Mouse (Mus musculus): ENCODE data around the gene Wdr4. TPM values are rescaled to one million over a fixed set of nuclear protein-coding genes. Genes with fewer than 3 reads are reported as not detected.
A peak's percentile ranks its signal among the peaks of the same experiment; 100 is the strongest.

The Wdr4 gene
- polyA plus RNA-seq, 1 experiment from 2014 or later: 43.8 TPM

GRCm38 (mm10) chr17:31520895-31521294 lies 1.1 kb upstream of the Wdr4 start:
- ATAC-seq: no peak
- no peaks in the 10 kb centered on the region for H3K9me3 ChIP-seq (ENCODE audit: control insufficient read depth, low read length)
- H3K27me3 ChIP-seq (replicated peaks; ENCODE audit: control insufficient read depth, insufficient read depth, low read length): no peaks in the 10 kb centered on the region; the same call in 1 of the 2 replicates
- H3K9ac ChIP-seq (replicated peaks; ENCODE audit: low read depth, low read length): peak overlapping the region; percentile 75; the same call in 1 of the 2 replicates
- H3K4me1 ChIP-seq (replicated peaks; ENCODE audit: control insufficient read depth, insufficient read depth, low read length): peaks cover 18% of the 10 kb centered on the region
- H3K4me3 ChIP-seq (replicated peaks; ENCODE audit: low read length): peak overlapping the region; percentile 66
- H3K4me2 ChIP-seq (ENCODE audit: low read length): peak overlapping the region; percentile 80
- H3K36me3 ChIP-seq (ENCODE audit: control insufficient read depth, insufficient read depth): 0 out of 2 replicates have a peak, but pooled peaks cover 3% of the 10 kb centered on the region
- WGBS: 8% methylated on average over 3 of the region's 3 CpGs
- H3K27ac ChIP-seq (ENCODE audit: low read length): no peak overlapping the region; the same call in 1 of the 2 replicates

GRCm38 (mm10) chr17:31519344-31519945 lies 335 bp downstream of the Wdr4 start:
- H3K9me3 ChIP-seq (ENCODE audit: control insufficient read depth, low read length): no peaks in the 10 kb centered on the region
- H3K4me2 ChIP-seq (ENCODE audit: low read length): peak overlapping the region; percentile 80
- peaks cover 18% of the 10 kb centered on the region for H3K4me1 ChIP-seq (replicated peaks; ENCODE audit: control insufficient read depth, insufficient read depth, low read length)
- H3K27me3 ChIP-seq (replicated peaks; ENCODE audit: control insufficient read depth, insufficient read depth, low read length): no peaks in the 10 kb centered on the region; the same call in 1 of the 2 replicates
- 0 out of 2 replicates have a peak, but pooled peaks cover 3% of the 10 kb centered on the region for H3K36me3 ChIP-seq (ENCODE audit: control insufficient read depth, insufficient read depth)
- peak; percentile 61 for ATAC-seq
- H3K9ac ChIP-seq (replicated peaks; ENCODE audit: low read depth, low read length): 0 out of 2 replicates have a peak overlapping the region, but pooled peaks have one; percentile 18
- no peak overlapping the region; the same call in 1 of the 2 replicates for H3K27ac ChIP-seq (ENCODE audit: low read length)
- peak overlapping the region; percentile 66 for H3K4me3 ChIP-seq (replicated peaks; ENCODE audit: low read length)
- WGBS: 5% methylated on average over 7 of the region's 7 CpGs

- no peaks in the 10 kb centered on the region for H3K36me3 ChIP-seq (ENCODE audit: control insufficient read depth, insufficient read depth)
- 62% methylated on average over 1 of the region's 1 CpGs for WGBS
- no peak for ATAC-seq
- peaks cover 12% of the 10 kb centered on the region for H3K4me1 ChIP-seq (replicated peaks; ENCODE audit: control insufficient read depth, insufficient read depth, low read length)
- H3K27me3 ChIP-seq (replicated peaks; ENCODE audit: control insufficient read depth, insufficient read depth, low read length): no peaks in the 10 kb centered on the region; the same call in 1 of the 2 replicates
- H3K9me3 ChIP-seq (ENCODE audit: control insufficient read depth, low read length): no peaks in the 10 kb centered on the region
- no peak overlapping the region for H3K9ac ChIP-seq (replicated peaks; ENCODE audit: low read depth, low read length)
- H3K4me2 ChIP-seq (ENCODE audit: low read length): no peak overlapping the region
- H3K4me3 ChIP-seq (replicated peaks; ENCODE audit: low read length): no peak overlapping the region
- H3K27ac ChIP-seq (ENCODE audit: low read length): no peak overlapping the region
Measured at GRCm38 (mm10) chr17:31514696-31515095, 5.1 kb downstream of the Wdr4 start.

- Histone ChIP-seq H3K9me3 (ENCODE audit: control insufficient read depth, low read length) (no peaks in the 10 kb centered on the region), H3K9ac (replicated peaks; ENCODE audit: low read depth, low read length) (peak overlapping the region; percentile 77), H3K27me3 (replicated peaks; ENCODE audit: control insufficient read depth, insufficient read depth, low read length) (no peaks in the 10 kb centered on the region; the same call in 1 of the 2 replicates), H3K4me1 (replicated peaks; ENCODE audit: control insufficient read depth, insufficient read depth, low read length) (peaks cover 12% of the 10 kb centered on the region), H3K4me3 (replicated peaks; ENCODE audit: low read length) (peak overlapping the region; percentile 81), H3K27ac (ENCODE audit: low read length) (peak overlapping the region; percentile 84), H3K4me2 (ENCODE audit: low read length) (peak overlapping the region; percentile 86), H3K36me3 (ENCODE audit: control insufficient read depth, insufficient read depth) (peaks cover 3% of the 10 kb centered on the region; the same call in 1 of the 2 replicates)
- no peak; the same call in 1 of the 2 replicates for ATAC-seq
- 29% methylated on average over 6 of the region's 6 CpGs for WGBS
Measured at GRCm38 (mm10) chr17:31512593-31512992, 7.2 kb downstream of the Wdr4 start.

GRCm38 (mm10) chr17:31511792-31512495 lies 7.8 kb downstream of the Wdr4 start:
- under 1% methylated on average over 55 of the region's 56 CpGs for WGBS
- Histone ChIP-seq H3K4me3 (replicated peaks; ENCODE audit: low read length) (peak overlapping the region; percentile 81), H3K27me3 (replicated peaks; ENCODE audit: control insufficient read depth, insufficient read depth, low read length) (no peaks in the 10 kb centered on the region), H3K27ac (ENCODE audit: low read length) (peak overlapping the region; percentile 84), H3K36me3 (ENCODE audit: control insufficient read depth, insufficient read depth) (peaks cover 3% of the 10 kb centered on the region; the same call in 1 of the 2 replicates), H3K9me3 (ENCODE audit: control insufficient read depth, low read length) (no peaks in the 10 kb centered on the region), H3K4me2 (ENCODE audit: low read length) (peak overlapping the region; percentile 86), H3K9ac (replicated peaks; ENCODE audit: low read depth, low read length) (peak overlapping the region; percentile 77), H3K4me1 (replicated peaks; ENCODE audit: control insufficient read depth, insufficient read depth, low read length) (peaks cover 12% of the 10 kb centered on the region)
- ATAC-seq: peak; percentile 98

GRCm38 (mm10) chr17:31510944-31511343 lies 8.8 kb downstream of the Wdr4 start:
- Histone ChIP-seq H3K4me2 (ENCODE audit: low read length) (no peak overlapping the region; the same call in 1 of the 2 replicates), H3K9me3 (ENCODE audit: control insufficient read depth, low read length) (no peaks in the 10 kb centered on the region), H3K36me3 (ENCODE audit: control insufficient read depth, insufficient read depth) (peaks cover 3% of the 10 kb centered on the region; the same call in 1 of the 2 replicates), H3K4me3 (replicated peaks; ENCODE audit: low read length) (no peak overlapping the region), H3K27me3 (replicated peaks; ENCODE audit: control insufficient read depth, insufficient read depth, low read length) (no peaks in the 10 kb centered on the region), H3K27ac (ENCODE audit: low read length) (no peak overlapping the region), H3K4me1 (replicated peaks; ENCODE audit: control insufficient read depth, insufficient read depth, low read length) (peaks cover 12% of the 10 kb centered on the region), H3K9ac (replicated peaks; ENCODE audit: low read depth, low read length) (no peak overlapping the region)
- no peak for ATAC-seq
- WGBS: 95% methylated on average over 6 of the region's 6 CpGs

- no peak overlapping the region for H3K9ac ChIP-seq (replicated peaks; ENCODE audit: low read depth, low read length)
- no peak overlapping the region for H3K4me3 ChIP-seq (replicated peaks; ENCODE audit: low read length)
- peaks cover 12% of the 10 kb centered on the region; the same call in 1 of the 2 replicates for H3K36me3 ChIP-seq (ENCODE audit: control insufficient read depth, insufficient read depth)
- H3K27ac ChIP-seq (ENCODE audit: low read length): no peak overlapping the region
- no peaks in the 10 kb centered on the region for H3K9me3 ChIP-seq (ENCODE audit: control insufficient read depth, low read length)
- 89% methylated on average over 7 of the region's 7 CpGs for WGBS
- H3K27me3 ChIP-seq (replicated peaks; ENCODE audit: control insufficient read depth, insufficient read depth, low read length): no peaks in the 10 kb centered on the region
- ATAC-seq: no peak
- H3K4me1 ChIP-seq (replicated peaks; ENCODE audit: control insufficient read depth, insufficient read depth, low read length): peaks cover 3% of the 10 kb centered on the region
- no peak overlapping the region for H3K4me2 ChIP-seq (ENCODE audit: low read length)
Measured at GRCm38 (mm10) chr17:31506282-31506681, 13.5 kb downstream of the Wdr4 start.

- WGBS: 40% methylated on average over 5 of the region's 5 CpGs
- no peak for ATAC-seq
- H3K36me3 ChIP-seq (ENCODE audit: control insufficient read depth, insufficient read depth): peaks cover 14% of the 10 kb centered on the region
Measured at GRCm38 (mm10) chr17:31505013-31505412, 14.8 kb downstream of the Wdr4 start.

GRCm38 (mm10) chr17:31503936-31504335 lies 15.8 kb downstream of the Wdr4 start:
- Histone ChIP-seq H3K27ac (ENCODE audit: low read length) (no peak overlapping the region), H3K27me3 (replicated peaks; ENCODE audit: control insufficient read depth, insufficient read depth, low read length) (no peaks in the 10 kb centered on the region), H3K9ac (replicated peaks; ENCODE audit: low read depth, low read length) (no peak overlapping the region), H3K4me1 (replicated peaks; ENCODE audit: control insufficient read depth, insufficient read depth, low read length) (no peaks in the 10 kb centered on the region), H3K4me2 (ENCODE audit: low read length) (no peak overlapping the region), H3K4me3 (replicated peaks; ENCODE audit: low read length) (no peak overlapping the region), H3K36me3 (ENCODE audit: control insufficient read depth, insufficient read depth) (peaks cover 15% of the 10 kb centered on the region), H3K9me3 (ENCODE audit: control insufficient read depth, low read length) (no peaks in the 10 kb centered on the region)
- no peak for ATAC-seq
- 77% methylated on average over 2 of the region's 2 CpGs for WGBS

More at GRCm38 (mm10) chr17:31505013-31505412, 14.8 kb downstream of the Wdr4 start:
- Histone ChIP-seq H3K27me3 (replicated peaks; ENCODE audit: control insufficient read depth, insufficient read depth, low read length) (no peaks in the 10 kb centered on the region), H3K4me3 (replicated peaks; ENCODE audit: low read length) (no peak overlapping the region), H3K9me3 (ENCODE audit: control insufficient read depth, low read length) (no peaks in the 10 kb centered on the region), H3K4me1 (replicated peaks; ENCODE audit: control insufficient read depth, insufficient read depth, low read length) (no peaks in the 10 kb centered on the region), H3K27ac (ENCODE audit: low read length) (no peak overlapping the region), H3K9ac (replicated peaks; ENCODE audit: low read depth, low read length) (no peak overlapping the region), H3K4me2 (ENCODE audit: low read length) (no peak overlapping the region)
